Mouse (Mus musculus): ENCODE data around the gene Vwa3a.
"Not testable (repeated sequence)": the region's sequence is repeated elsewhere in the genome, so short reads cannot be mapped to it uniquely, and the experiment has no call there.

The Vwa3a gene

GRCm38 (mm10) chr7:120739018-120739417 is at the start of gene Vwa3a:
Gene Vwa3a, plus strand, starts transcription at chr7:120739318.
- no peak for DNase-seq (ENCODE audit: low spot score)

GRCm38 (mm10) chr7:120690634-120691033 is 48.5 kb upstream of the Vwa3a start:
- no peak for DNase-seq (ENCODE audit: low spot score)

GRCm38 (mm10) chr7:120693831-120694375 is 45.2 kb upstream of the Vwa3a start:
- no peak for DNase-seq (ENCODE audit: low spot score)

- DNase-seq (ENCODE audit: low spot score): no peak
Measured at GRCm38 (mm10) chr7:120695196-120695595, 43.9 kb upstream of the Vwa3a start.

- no peak for DNase-seq (ENCODE audit: low spot score)
Measured at GRCm38 (mm10) chr7:120695641-120696040, 43.5 kb upstream of the Vwa3a start.

GRCm38 (mm10) chr7:120696331-120696730 is 42.8 kb upstream of the Vwa3a start:
- DNase-seq (ENCODE audit: low spot score): no peak

- DNase-seq (ENCODE audit: low spot score): no peak
Measured at GRCm38 (mm10) chr7:120699586-120699985, 39.5 kb upstream of the Vwa3a start.

- no peak for DNase-seq (ENCODE audit: low spot score)
Measured at GRCm38 (mm10) chr7:120703888-120704287, 35.2 kb upstream of the Vwa3a start.

- DNase-seq (ENCODE audit: low spot score): no peak
Measured at GRCm38 (mm10) chr7:120712071-120712470, 27.0 kb upstream of the Vwa3a start.

- DNase-seq (ENCODE audit: low spot score): no peak
Measured at GRCm38 (mm10) chr7:120713225-120713624, 25.9 kb upstream of the Vwa3a start.

GRCm38 (mm10) chr7:120713951-120714350 is 25.2 kb upstream of the Vwa3a start:
- DNase-seq (ENCODE audit: low spot score): not testable (repeated sequence)

GRCm38 (mm10) chr7:120717261-120717660 is 21.9 kb upstream of the Vwa3a start:
- no peak for DNase-seq (ENCODE audit: low spot score)

GRCm38 (mm10) chr7:120721051-120721450 is 18.1 kb upstream of the Vwa3a start:
- no peak for DNase-seq (ENCODE audit: low spot score)

- no peak for DNase-seq (ENCODE audit: low spot score)
Measured at GRCm38 (mm10) chr7:120721456-120721855, 17.7 kb upstream of the Vwa3a start.

GRCm38 (mm10) chr7:120722063-120722462 is 17.1 kb upstream of the Vwa3a start:
- no peak for DNase-seq (ENCODE audit: low spot score)

GRCm38 (mm10) chr7:120722839-120723278 is 16.3 kb upstream of the Vwa3a start:
- no peak for DNase-seq (ENCODE audit: low spot score)

- peak; percentile 47 for DNase-seq (ENCODE audit: low spot score)
Measured at GRCm38 (mm10) chr7:120727581-120727980, 11.5 kb upstream of the Vwa3a start.

GRCm38 (mm10) chr7:120729635-120730034 is 9.5 kb upstream of the Vwa3a start:
- no peak for DNase-seq (ENCODE audit: low spot score)

- DNase-seq (ENCODE audit: low spot score): no peak
Measured at GRCm38 (mm10) chr7:120732906-120733305, 6.2 kb upstream of the Vwa3a start.

GRCm38 (mm10) chr7:120739558-120740101 is 512 bp downstream of the Vwa3a start:
- DNase-seq (ENCODE audit: low spot score): no peak

- DNase-seq (ENCODE audit: low spot score): no peak
Measured at GRCm38 (mm10) chr7:120743366-120744351, 4.5 kb downstream of the Vwa3a start.

GRCm38 (mm10) chr7:120744606-120745005 is 5.5 kb downstream of the Vwa3a start:
- DNase-seq (ENCODE audit: low spot score): no peak

GRCm38 (mm10) chr7:120746029-120746428 is 6.9 kb downstream of the Vwa3a start:
- no peak for DNase-seq (ENCODE audit: low spot score)
